In the genomic region with DNA sequence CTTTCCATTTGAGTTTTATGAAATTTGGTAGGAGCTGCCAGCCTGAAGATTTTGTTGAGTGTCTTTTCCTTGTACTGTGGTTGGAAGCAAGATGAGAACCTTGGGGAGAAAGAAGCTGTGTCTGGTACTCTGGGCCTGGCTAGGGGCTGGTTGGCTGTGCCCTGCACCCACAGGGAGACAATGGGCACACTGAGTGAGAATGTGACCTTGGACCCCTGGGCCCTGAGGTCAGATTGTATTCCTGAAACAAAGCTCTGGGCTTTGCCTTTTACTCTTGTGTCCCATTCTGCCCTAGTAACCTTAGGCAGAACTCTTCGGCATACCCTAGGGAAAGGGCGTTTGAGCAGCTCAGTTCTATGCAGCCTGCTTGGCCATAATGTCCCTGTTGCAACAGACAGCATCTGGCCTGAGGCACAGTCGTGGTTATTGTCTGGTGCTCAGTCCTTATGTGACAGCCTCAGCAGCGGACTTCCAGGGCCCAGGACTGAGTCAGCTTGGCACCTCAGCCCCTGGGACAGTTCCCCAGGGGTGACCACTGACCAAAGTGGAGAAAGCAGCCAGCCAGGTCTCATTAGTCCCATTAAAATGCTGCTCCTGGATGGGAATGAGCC, we compare ENCODE assay signal across 23 mouse cellular contexts.
A peak's percentile ranks its signal among the peaks of the same experiment; 100 is the strongest.
DNase-seq lines count a peak whose midpoint lies in the region; ATAC-seq and TF ChIP-seq lines count a peak whose summit lies in the region.
"Had no signal": no experiment of that assay in that cellular context is flagged by ENCODE, and none has a peak within 500 bp of the region (broad histone marks: within the 10 kb centered on the region; RNA-seq: fewer than 3 reads in every experiment).

No protein-coding gene starts in this region.

- peaks cover 27% of the 10 kb centered on the region for H3K4me1 ChIP-seq in hindbrain, embryonic 10.5 days (replicated peaks)
- no peaks in the 10 kb centered on the region for H3K4me1 ChIP-seq in hindbrain, postnatal 0 days (ENCODE audit: insufficient read depth, low read length)
- H3K4me1 ChIP-seq in embryonic facial prominence, embryonic 10.5 days, result peaks cover 47% of the 10 kb centered on the region
- H3K4me1 ChIP-seq in intestine, embryonic 16.5 days (ENCODE audit: control insufficient read depth, insufficient read depth, low read length), result peaks cover 5% of the 10 kb centered on the region; the same call in 1 of the 2 replicates
- H3K4me1 ChIP-seq: embryonic facial prominence, embryonic 12.5 days; forebrain, embryonic 15.5 days; heart, embryonic 15.5 days; limb, embryonic 15.5 days had no signal

- H3K27ac ChIP-seq in hindbrain, embryonic 10.5 days, result peak overlapping the region; percentile 70
- H3K27ac ChIP-seq in hindbrain, postnatal 0 days, result no peak overlapping the region
- H3K27ac ChIP-seq in embryonic facial prominence, embryonic 10.5 days (replicated peaks), result peak overlapping the region; percentile 32; the same call in 1 of the 2 replicates
- H3K27ac ChIP-seq in intestine, embryonic 16.5 days (ENCODE audit: low read length), result no peak overlapping the region
- H3K27ac ChIP-seq: embryonic facial prominence, embryonic 12.5 days; forebrain, embryonic 15.5 days; heart, embryonic 15.5 days; kidney, postnatal 0 days; limb, embryonic 15.5 days; midbrain, embryonic 15.5 days had no signal

- H3K9ac ChIP-seq in hindbrain, postnatal 0 days (replicated peaks; ENCODE audit: low read length), result no peak overlapping the region
- no peak overlapping the region for H3K9ac ChIP-seq in intestine, embryonic 16.5 days (ENCODE audit: low read depth, low read length)
- H3K9ac ChIP-seq: embryonic facial prominence, embryonic 12.5 days; forebrain, embryonic 15.5 days; heart, embryonic 15.5 days; limb, embryonic 15.5 days; midbrain, embryonic 15.5 days had no signal

- peak; percentile 45 for DNase-seq in adrenal gland, adult 2 months
- DNase-seq in adrenal gland, adult 18-20 months (ENCODE audit: low spot score in 2 of 2), result no peak
- DNase-seq in hindbrain, embryonic 10.5 days (ENCODE audit: low spot score), result peak; percentile 24
- DNase-seq in hindbrain, postnatal 0 days (ENCODE audit: low spot score), result no peak
- peak; percentile 9 for DNase-seq in Muller cell, postnatal 12 days (ENCODE audit: inconsistent ontology term)
- DNase-seq in embryonic facial prominence, embryonic 10.5 days (ENCODE audit: low spot score), result no peak
- DNase-seq in gastrocnemius, postnatal 10 days, result no peak
- DNase-seq: cerebellum, adult 11-12 months; cerebellum, postnatal 25 days; kidney, adult 11 months; layer of hippocampus, postnatal 36 days; lung, postnatal 10 days; right cerebral cortex, postnatal 25 days had no signal

- 25% methylated on average over 4 of the region's 4 CpGs for WGBS in hindbrain, embryonic 10.5 days
- WGBS in hindbrain, postnatal 0 days, result 39% methylated on average over 4 of the region's 4 CpGs
- 34% methylated on average over 4 of the region's 4 CpGs for WGBS in embryonic facial prominence, embryonic 10.5 days
- 55% methylated on average over 4 of the region's 4 CpGs for WGBS in intestine, embryonic 16.5 days

- peaks cover 21% of the 10 kb centered on the region; the same call in 1 of the 2 replicates for H3K36me3 ChIP-seq in hindbrain, embryonic 10.5 days
- H3K36me3 ChIP-seq in hindbrain, postnatal 0 days (ENCODE audit: insufficient read depth, low read length), result no peaks in the 10 kb centered on the region
- peaks cover 5% of the 10 kb centered on the region; the same call in 1 of the 2 replicates for H3K36me3 ChIP-seq in embryonic facial prominence, embryonic 10.5 days (replicated peaks)
- H3K36me3 ChIP-seq in intestine, embryonic 16.5 days (ENCODE audit: control insufficient read depth, insufficient read depth, low read length), result no peaks in the 10 kb centered on the region
- H3K36me3 ChIP-seq: embryonic facial prominence, embryonic 12.5 days; forebrain, embryonic 15.5 days; heart, embryonic 15.5 days; limb, embryonic 15.5 days; midbrain, embryonic 15.5 days had no signal

- H3K9me3 ChIP-seq in hindbrain, embryonic 10.5 days, result no peaks in the 10 kb centered on the region
- H3K9me3 ChIP-seq in hindbrain, postnatal 0 days (ENCODE audit: low read length), result no peaks in the 10 kb centered on the region
- no peaks in the 10 kb centered on the region for H3K9me3 ChIP-seq in embryonic facial prominence, embryonic 10.5 days
- no peaks in the 10 kb centered on the region for H3K9me3 ChIP-seq in intestine, embryonic 16.5 days (ENCODE audit: control insufficient read depth, low read length)
- H3K9me3 ChIP-seq: embryonic facial prominence, embryonic 12.5 days; forebrain, embryonic 15.5 days; heart, embryonic 15.5 days; limb, embryonic 15.5 days; midbrain, embryonic 15.5 days had no signal

- ATAC-seq in hindbrain, postnatal 0 days, result no peak
- ATAC-seq in intestine, embryonic 16.5 days, result no peak
- ATAC-seq: forebrain, embryonic 15.5 days; midbrain, embryonic 15.5 days; Patski had no signal

- no peak for TF ChIP-seq CTCF in hindbrain, postnatal 0 days (IDR thresholded peaks at IDR 0.05; ENCODE audit: low read depth)

- no peak overlapping the region for H3K4me3 ChIP-seq in hindbrain, embryonic 10.5 days
- H3K4me3 ChIP-seq in hindbrain, postnatal 0 days (ENCODE audit: low read length), result no peak overlapping the region
- no peak overlapping the region for H3K4me3 ChIP-seq in embryonic facial prominence, embryonic 10.5 days
- H3K4me3 ChIP-seq in intestine, embryonic 16.5 days (ENCODE audit: low read length), result no peak overlapping the region
- H3K4me3 ChIP-seq: embryonic facial prominence, embryonic 12.5 days; erythroblast, embryonic 14.5 days; forebrain, embryonic 15.5 days; heart, embryonic 15.5 days; limb, embryonic 15.5 days; midbrain, embryonic 15.5 days; myocyte had no signal

- H3K27me3 ChIP-seq in hindbrain, embryonic 10.5 days (ENCODE audit: insufficient read depth, poor library complexity, severe bottlenecking), result no peaks in the 10 kb centered on the region
- H3K27me3 ChIP-seq in hindbrain, postnatal 0 days (ENCODE audit: insufficient read depth, low read length), result no peaks in the 10 kb centered on the region
- H3K27me3 ChIP-seq in embryonic facial prominence, embryonic 10.5 days (replicated peaks; ENCODE audit: low read depth, poor library complexity, severe bottlenecking), result no peaks in the 10 kb centered on the region
- H3K27me3 ChIP-seq in intestine, embryonic 16.5 days (replicated peaks; ENCODE audit: control insufficient read depth, insufficient read depth, low read length), result no peaks in the 10 kb centered on the region
- H3K27me3 ChIP-seq: embryonic facial prominence, embryonic 12.5 days; forebrain, embryonic 15.5 days; heart, embryonic 15.5 days; limb, embryonic 15.5 days; midbrain, embryonic 15.5 days had no signal

- H3K4me2 ChIP-seq in hindbrain, postnatal 0 days (ENCODE audit: low read depth, low read length), result no peak overlapping the region
- no peak overlapping the region for H3K4me2 ChIP-seq in intestine, embryonic 16.5 days (ENCODE audit: low read depth, low read length)
- H3K4me2 ChIP-seq: embryonic facial prominence, embryonic 12.5 days; forebrain, embryonic 15.5 days; heart, embryonic 15.5 days; limb, embryonic 15.5 days; midbrain, embryonic 15.5 days had no signal

Comparison
In these comparisons a context has a peak if more than half of its experiments do, and no peak if none do; other contexts are left out.
1. DNase-seq: peak in adrenal gland, adult 2 months (single experiment), hindbrain, embryonic 10.5 days (single experiment) and Muller cell, postnatal 12 days (single experiment); none in adrenal gland, adult 18-20 months (0 of 2), hindbrain, postnatal 0 days (single experiment), embryonic facial prominence, embryonic 10.5 days (single experiment) and gastrocnemius, postnatal 10 days (single experiment).
2. H3K27ac ChIP-seq: peak in hindbrain, embryonic 10.5 days (single experiment) and embryonic facial prominence, embryonic 10.5 days (single experiment); none in hindbrain, postnatal 0 days (single experiment) and intestine, embryonic 16.5 days (single experiment).